Mouse (Mus musculus): ENCODE data around the gene Plcb1. TPM values are rescaled to one million over a fixed set of nuclear protein-coding genes. Genes with fewer than 3 reads are reported as not detected.

Plcb1 gene
- polyA plus RNA-seq, 1 experiment from 2014 or later: 51.8 TPM

DNA sequence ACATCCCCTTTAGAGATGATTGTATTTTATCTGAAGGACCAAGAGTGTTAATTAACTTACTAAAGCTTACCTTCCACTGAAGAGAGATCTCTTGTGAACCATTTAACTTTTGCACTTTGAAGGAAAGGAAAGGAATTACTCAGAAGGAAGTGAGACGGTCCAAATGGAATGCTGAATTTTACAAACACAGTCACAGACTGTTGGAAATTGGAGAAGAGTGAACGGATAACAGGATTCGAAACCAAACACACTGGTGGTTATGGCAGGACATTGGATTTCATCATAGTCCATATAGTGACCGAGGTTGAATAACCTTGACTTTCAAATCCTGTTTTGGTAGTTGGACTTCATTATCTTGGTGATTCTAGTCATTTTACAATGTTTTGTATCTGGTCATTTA, 688.2 kb downstream of the Plcb1 start:
- ATAC-seq: no peak
- Histone ChIP-seq H3K27ac (ENCODE audit: low read depth, low read length) (no peak overlapping the region), H3K27me3 (replicated peaks; ENCODE audit: control insufficient read depth, insufficient read depth, low read length) (no peaks in the 10 kb centered on the region), H3K36me3 (ENCODE audit: control insufficient read depth, insufficient read depth, low read length) (no peaks in the 10 kb centered on the region), H3K9ac (ENCODE audit: low read depth, low read length) (no peak overlapping the region), H3K9me3 (ENCODE audit: control insufficient read depth, low read length) (no peaks in the 10 kb centered on the region), H3K4me3 (ENCODE audit: low read length) (no peak overlapping the region), H3K4me2 (ENCODE audit: low read length) (no peak overlapping the region), H3K4me1 (ENCODE audit: control insufficient read depth, insufficient read depth, low read depth, low read length) (no peaks in the 10 kb centered on the region)
- WGBS: 83% methylated on average over 4 of the region's 4 CpGs

DNA sequence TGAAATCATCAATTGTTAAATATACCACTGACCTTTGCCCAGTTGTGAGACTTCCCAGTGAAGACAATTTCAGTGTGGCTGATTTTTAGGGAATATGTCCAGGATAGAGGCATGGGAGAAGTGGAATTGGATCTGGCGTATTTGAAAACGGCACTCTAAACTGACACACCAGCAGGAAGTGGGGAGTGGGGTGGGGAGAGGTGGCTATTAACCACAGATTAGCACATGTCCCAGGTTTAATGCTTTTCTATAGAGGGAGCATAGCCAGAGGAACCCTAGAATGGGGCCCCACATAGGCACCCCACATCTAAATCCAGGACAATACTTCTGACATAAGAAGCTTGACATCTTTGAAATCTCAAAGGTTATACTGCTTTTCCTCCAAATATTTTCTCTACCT, 699.4 kb downstream of the Plcb1 start:
- Histone ChIP-seq H3K27me3 (replicated peaks; ENCODE audit: control insufficient read depth, insufficient read depth, low read length) (no peaks in the 10 kb centered on the region), H3K9ac (ENCODE audit: low read depth, low read length) (no peak overlapping the region), H3K4me2 (ENCODE audit: low read length) (no peak overlapping the region), H3K9me3 (ENCODE audit: control insufficient read depth, low read length) (no peaks in the 10 kb centered on the region), H3K4me1 (ENCODE audit: control insufficient read depth, insufficient read depth, low read depth, low read length) (no peaks in the 10 kb centered on the region), H3K27ac (ENCODE audit: low read depth, low read length) (no peak overlapping the region), H3K36me3 (ENCODE audit: control insufficient read depth, insufficient read depth, low read length) (no peaks in the 10 kb centered on the region), H3K4me3 (ENCODE audit: low read length) (no peak overlapping the region)
- WGBS: 81% methylated on average over 2 of the region's 2 CpGs
- no peak for ATAC-seq

DNA sequence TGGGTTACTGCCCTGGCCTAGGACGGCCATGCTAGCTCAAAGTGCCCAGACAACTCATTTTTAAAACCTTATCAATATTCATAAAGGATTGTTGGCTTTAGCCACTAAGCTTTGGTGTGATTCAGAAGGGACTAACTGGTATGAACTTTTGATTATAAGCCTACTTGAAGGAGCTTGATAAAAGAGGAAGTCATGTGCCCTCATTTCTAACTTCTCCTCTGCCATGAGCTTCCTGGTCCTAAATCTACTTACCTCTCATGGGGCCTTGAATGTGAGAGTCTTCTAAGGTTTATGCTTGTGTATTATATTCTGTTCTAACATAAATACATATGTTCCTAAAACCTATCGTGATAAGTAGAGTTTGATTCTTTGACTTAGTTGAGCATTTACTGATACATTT, 702.4 kb downstream of the Plcb1 start:
- H3K27me3 ChIP-seq (replicated peaks; ENCODE audit: control insufficient read depth, insufficient read depth, low read length): no peaks in the 10 kb centered on the region
- H3K4me2 ChIP-seq (ENCODE audit: low read length): no peak overlapping the region
- H3K9ac ChIP-seq (ENCODE audit: low read depth, low read length): no peak overlapping the region
- H3K9me3 ChIP-seq (ENCODE audit: control insufficient read depth, low read length): no peaks in the 10 kb centered on the region
- H3K27ac ChIP-seq (ENCODE audit: low read depth, low read length): no peak overlapping the region
- no peak overlapping the region for H3K4me3 ChIP-seq (ENCODE audit: low read length)
- H3K36me3 ChIP-seq (ENCODE audit: control insufficient read depth, insufficient read depth, low read length): no peaks in the 10 kb centered on the region
- ATAC-seq: no peak
- 80% methylated on average over 2 of the region's 2 CpGs for WGBS
- no peaks in the 10 kb centered on the region for H3K4me1 ChIP-seq (ENCODE audit: control insufficient read depth, insufficient read depth, low read depth, low read length)

DNA sequence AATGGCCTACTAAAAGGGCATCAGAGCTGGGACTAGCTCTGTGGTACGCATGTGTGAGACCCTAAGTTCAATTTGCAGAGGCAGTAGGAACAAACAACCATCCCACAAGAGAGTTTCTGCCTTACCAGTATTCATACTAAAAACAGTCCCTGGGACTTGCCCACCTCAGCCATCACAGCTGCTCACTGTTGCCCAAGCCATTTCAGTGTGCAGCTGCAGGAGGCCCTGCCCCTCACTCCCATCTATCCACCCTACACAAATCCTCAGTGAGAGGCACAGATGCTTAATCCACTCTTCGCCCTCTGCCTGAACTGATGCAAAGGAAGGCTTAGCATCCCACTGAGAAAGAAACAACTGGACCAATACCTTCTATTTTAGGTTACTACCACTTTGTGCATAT, 703.3 kb downstream of the Plcb1 start:
- no peaks in the 10 kb centered on the region for H3K4me1 ChIP-seq (ENCODE audit: control insufficient read depth, insufficient read depth, low read depth, low read length)
- no peak overlapping the region for H3K4me2 ChIP-seq (ENCODE audit: low read length)
- no peak overlapping the region for H3K4me3 ChIP-seq (ENCODE audit: low read length)
- no peak overlapping the region for H3K9ac ChIP-seq (ENCODE audit: low read depth, low read length)
- H3K27ac ChIP-seq (ENCODE audit: low read depth, low read length): 0 out of 2 replicates have a peak overlapping the region, but pooled peaks have one; percentile 39
- ATAC-seq: no peak
- 94% methylated on average over 2 of the region's 2 CpGs for WGBS
- H3K36me3 ChIP-seq (ENCODE audit: control insufficient read depth, insufficient read depth, low read length): no peaks in the 10 kb centered on the region
- no peaks in the 10 kb centered on the region for H3K9me3 ChIP-seq (ENCODE audit: control insufficient read depth, low read length)
- no peaks in the 10 kb centered on the region for H3K27me3 ChIP-seq (replicated peaks; ENCODE audit: control insufficient read depth, insufficient read depth, low read length)

DNA sequence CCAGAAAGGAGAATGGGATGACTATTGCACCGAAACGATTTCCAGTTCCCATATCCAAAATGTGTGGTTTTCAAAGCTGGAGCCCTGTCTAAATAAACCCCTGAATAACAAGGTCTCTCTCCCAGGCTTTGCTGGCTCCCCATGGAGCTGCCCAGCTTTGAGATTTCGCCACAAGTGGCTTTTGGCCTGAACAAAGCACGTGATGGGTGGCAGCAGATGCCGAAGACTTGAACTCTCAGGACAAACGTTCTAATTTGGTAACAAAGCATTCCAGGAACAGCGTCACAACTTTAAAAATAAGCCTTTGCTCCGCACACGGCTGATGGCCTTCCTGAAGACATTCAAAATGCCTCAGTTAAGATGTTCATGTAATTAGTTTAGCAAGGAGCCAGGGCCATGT, 706.9 kb downstream of the Plcb1 start:
- no peaks in the 10 kb centered on the region for H3K4me1 ChIP-seq (ENCODE audit: control insufficient read depth, insufficient read depth, low read depth, low read length)
- ATAC-seq: no peak
- WGBS: 72% methylated on average over 9 of the region's 9 CpGs
- no peak overlapping the region for H3K4me2 ChIP-seq (ENCODE audit: low read length)
- H3K36me3 ChIP-seq (ENCODE audit: control insufficient read depth, insufficient read depth, low read length): no peaks in the 10 kb centered on the region
- H3K9ac ChIP-seq (ENCODE audit: low read depth, low read length): no peak overlapping the region
- no peak overlapping the region for H3K27ac ChIP-seq (ENCODE audit: low read depth, low read length)
- no peaks in the 10 kb centered on the region for H3K9me3 ChIP-seq (ENCODE audit: control insufficient read depth, low read length)
- no peaks in the 10 kb centered on the region for H3K27me3 ChIP-seq (replicated peaks; ENCODE audit: control insufficient read depth, insufficient read depth, low read length)
- no peak overlapping the region for H3K4me3 ChIP-seq (ENCODE audit: low read length)

DNA sequence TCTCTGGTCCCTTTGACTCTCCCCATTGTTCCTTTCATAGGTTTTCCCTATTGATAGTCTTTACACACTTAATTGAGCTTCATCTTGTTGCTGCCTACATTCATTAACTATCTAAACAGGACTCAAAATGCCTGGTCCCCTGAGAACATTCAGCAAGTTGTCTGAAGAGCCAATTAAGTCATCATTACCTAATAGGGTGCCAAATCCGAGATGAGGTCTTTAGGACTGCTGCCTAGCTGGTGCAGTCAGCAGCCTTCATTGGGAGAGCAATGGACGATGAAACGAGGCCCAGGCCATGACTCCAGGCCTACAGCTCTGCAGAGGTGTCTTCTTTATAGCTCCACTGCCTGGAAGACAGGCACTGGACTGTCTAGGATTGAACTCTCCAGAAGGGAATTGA, 710.7 kb downstream of the Plcb1 start:
- Histone ChIP-seq H3K27me3 (replicated peaks; ENCODE audit: control insufficient read depth, insufficient read depth, low read length) (no peaks in the 10 kb centered on the region), H3K9ac (ENCODE audit: low read depth, low read length) (no peak overlapping the region), H3K9me3 (ENCODE audit: control insufficient read depth, low read length) (no peaks in the 10 kb centered on the region), H3K27ac (ENCODE audit: low read depth, low read length) (no peak overlapping the region), H3K4me1 (ENCODE audit: control insufficient read depth, insufficient read depth, low read depth, low read length) (no peaks in the 10 kb centered on the region), H3K4me2 (ENCODE audit: low read length) (no peak overlapping the region), H3K4me3 (ENCODE audit: low read length) (no peak overlapping the region), H3K36me3 (ENCODE audit: control insufficient read depth, insufficient read depth, low read length) (no peaks in the 10 kb centered on the region)
- no peak for ATAC-seq
- WGBS: 19% methylated on average over 3 of the region's 3 CpGs

DNA sequence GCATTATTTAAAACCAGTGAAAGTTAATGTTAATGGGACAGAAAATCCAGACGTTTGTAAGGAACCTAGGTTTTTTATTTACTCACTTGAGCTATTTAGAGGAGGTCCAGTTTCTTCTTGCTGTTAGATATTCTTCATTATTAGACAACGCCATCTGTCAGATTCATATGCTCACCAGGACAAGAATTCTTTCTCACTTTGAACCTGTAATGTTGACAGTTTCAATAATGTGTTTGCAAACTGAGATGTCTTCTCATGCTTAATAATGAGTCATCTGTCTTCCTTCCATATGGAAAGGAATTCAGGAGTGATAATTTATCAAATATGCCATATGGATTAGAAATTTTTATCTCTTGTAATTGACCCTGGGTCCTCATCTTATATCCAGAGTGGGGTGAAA, 711.4 kb downstream of the Plcb1 start:
- Histone ChIP-seq H3K27ac (ENCODE audit: low read depth, low read length) (no peak overlapping the region), H3K9me3 (ENCODE audit: control insufficient read depth, low read length) (no peaks in the 10 kb centered on the region), H3K27me3 (replicated peaks; ENCODE audit: control insufficient read depth, insufficient read depth, low read length) (no peaks in the 10 kb centered on the region), H3K4me3 (ENCODE audit: low read length) (no peak overlapping the region), H3K36me3 (ENCODE audit: control insufficient read depth, insufficient read depth, low read length) (no peaks in the 10 kb centered on the region), H3K4me2 (ENCODE audit: low read length) (no peak overlapping the region), H3K9ac (ENCODE audit: low read depth, low read length) (no peak overlapping the region), H3K4me1 (ENCODE audit: control insufficient read depth, insufficient read depth, low read depth, low read length) (no peaks in the 10 kb centered on the region)
- WGBS: 64% methylated on average over 2 of the region's 2 CpGs
- ATAC-seq: no peak

DNA sequence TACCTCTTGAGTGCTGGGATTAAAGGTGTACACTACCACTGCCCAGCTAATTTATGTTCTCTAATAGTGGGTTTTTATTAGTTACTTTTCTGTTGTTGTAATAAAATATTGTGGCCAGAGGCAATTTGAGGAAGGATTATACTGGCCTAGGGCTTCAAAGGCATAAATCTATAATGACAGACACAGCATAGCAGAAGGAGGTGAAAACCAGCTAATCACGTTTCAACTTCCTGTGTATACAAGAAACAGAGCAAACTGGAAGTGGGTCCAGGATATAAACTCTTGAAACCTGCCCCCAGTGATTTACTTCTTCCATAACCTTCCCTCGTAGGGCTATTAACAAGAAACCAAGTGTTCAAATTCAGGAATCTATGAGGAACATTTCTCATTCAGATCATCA, 715.0 kb downstream of the Plcb1 start:
- WGBS: 82% methylated on average over 2 of the region's 2 CpGs

DNA sequence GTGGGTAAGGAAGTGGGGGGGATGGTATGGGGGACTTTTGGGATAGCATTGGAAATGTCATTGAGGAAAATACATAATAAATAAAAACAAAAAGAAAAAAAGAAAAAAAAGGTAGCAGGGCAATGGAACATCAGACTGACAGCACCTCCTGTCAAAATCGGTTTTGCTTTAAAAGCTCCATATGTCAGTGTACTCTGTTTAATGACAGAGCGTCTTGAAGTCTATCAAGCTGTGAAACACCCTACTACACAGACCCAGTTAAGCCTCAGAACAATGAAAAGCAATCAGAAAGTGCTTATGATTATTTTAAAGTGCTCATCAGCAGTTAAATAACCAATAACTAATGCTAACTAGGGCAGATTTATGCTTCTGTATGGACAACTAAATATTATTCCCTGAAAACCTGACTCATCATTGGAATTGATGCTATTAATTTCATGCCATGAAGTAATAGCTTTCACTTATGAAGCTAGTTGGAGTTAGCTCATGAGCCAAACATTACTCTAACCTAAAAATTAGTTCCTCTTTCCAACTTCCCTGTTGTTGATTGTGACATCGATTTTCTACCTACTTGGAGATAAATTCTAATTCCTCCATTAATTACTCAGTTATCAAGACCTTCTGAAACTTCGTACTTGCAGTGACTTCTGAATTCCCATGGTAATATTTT, 717.6 kb downstream of the Plcb1 start:
- Histone ChIP-seq H3K4me2 (ENCODE audit: low read length) (no peak overlapping the region), H3K27me3 (replicated peaks; ENCODE audit: control insufficient read depth, insufficient read depth, low read length) (no peaks in the 10 kb centered on the region), H3K27ac (ENCODE audit: low read depth, low read length) (no peak overlapping the region), H3K9ac (ENCODE audit: low read depth, low read length) (no peak overlapping the region), H3K36me3 (ENCODE audit: control insufficient read depth, insufficient read depth, low read length) (no peaks in the 10 kb centered on the region), H3K4me1 (ENCODE audit: control insufficient read depth, insufficient read depth, low read depth, low read length) (no peaks in the 10 kb centered on the region), H3K9me3 (ENCODE audit: control insufficient read depth, low read length) (no peaks in the 10 kb centered on the region), H3K4me3 (ENCODE audit: low read length) (no peak overlapping the region)
- no peak for ATAC-seq
- 85% methylated on average over 4 of the region's 4 CpGs for WGBS

More for the DNA sequence above, 715.0 kb downstream of the Plcb1 start:
- H3K4me3 ChIP-seq (ENCODE audit: low read length): no peak overlapping the region
- H3K4me1 ChIP-seq (ENCODE audit: control insufficient read depth, insufficient read depth, low read depth, low read length): no peaks in the 10 kb centered on the region
- no peak for ATAC-seq
- no peak overlapping the region for H3K9ac ChIP-seq (ENCODE audit: low read depth, low read length)
- H3K4me2 ChIP-seq (ENCODE audit: low read length): no peak overlapping the region
- no peaks in the 10 kb centered on the region for H3K9me3 ChIP-seq (ENCODE audit: control insufficient read depth, low read length)
- H3K27me3 ChIP-seq (replicated peaks; ENCODE audit: control insufficient read depth, insufficient read depth, low read length): no peaks in the 10 kb centered on the region
- no peaks in the 10 kb centered on the region for H3K36me3 ChIP-seq (ENCODE audit: control insufficient read depth, insufficient read depth, low read length)
- no peak overlapping the region for H3K27ac ChIP-seq (ENCODE audit: low read depth, low read length)

DNA sequence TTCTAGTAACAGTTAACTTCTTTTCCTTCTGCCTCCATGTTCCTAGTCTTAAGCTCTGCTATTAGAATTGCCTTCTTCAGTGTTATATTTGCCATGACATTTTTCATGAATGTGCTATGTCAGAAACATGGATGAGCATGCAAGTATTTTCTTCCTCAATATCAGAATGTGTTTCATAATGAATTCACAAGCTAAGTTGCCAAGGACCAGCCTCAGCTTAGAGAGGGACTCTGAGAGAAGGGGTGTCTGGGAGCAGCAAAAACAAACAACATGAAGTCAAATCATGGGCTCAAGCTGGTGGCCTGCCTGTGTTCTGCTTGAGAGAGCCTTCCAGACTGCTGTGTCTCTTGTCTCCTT, 718.1 kb downstream of the Plcb1 start:
- Histone ChIP-seq H3K27ac (ENCODE audit: low read depth, low read length) (no peak overlapping the region), H3K36me3 (ENCODE audit: control insufficient read depth, insufficient read depth, low read length) (no peaks in the 10 kb centered on the region), H3K27me3 (replicated peaks; ENCODE audit: control insufficient read depth, insufficient read depth, low read length) (no peaks in the 10 kb centered on the region), H3K4me3 (ENCODE audit: low read length) (no peak overlapping the region), H3K9me3 (ENCODE audit: control insufficient read depth, low read length) (no peaks in the 10 kb centered on the region), H3K4me2 (ENCODE audit: low read length) (no peak overlapping the region), H3K9ac (ENCODE audit: low read depth, low read length) (no peak overlapping the region), H3K4me1 (ENCODE audit: control insufficient read depth, insufficient read depth, low read depth, low read length) (no peaks in the 10 kb centered on the region)
- no peak for ATAC-seq

Data from hindbrain, embryonic 16.5 days (tissue).